Mouse (Mus musculus): ENCODE results near the gene Tom1. TPM values are rescaled to one million over a fixed set of nuclear protein-coding genes. Genes with fewer than 3 reads are reported as not detected.

Gene Tom1
- polyA plus RNA-seq, 1 experiment from 2014 or later, result 14.4 TPM

GRCm38 (mm10) chr8:75078215-75078614 lies 44.7 kb downstream of the Tom1 start:
- WGBS (ENCODE audit: insufficient replicate concordance), result 41% methylated on average over 1 of the region's 1 CpGs
- Histone ChIP-seq H3K4me1 (ENCODE audit: control insufficient read depth, low read depth, low read length) (peaks cover 13% of the 10 kb centered on the region), H3K36me3 (ENCODE audit: control insufficient read depth, insufficient read depth) (no peaks in the 10 kb centered on the region), H3K4me2 (ENCODE audit: low read depth, low read length) (no peak overlapping the region), H3K27ac (ENCODE audit: low read length) (no peak overlapping the region), H3K9me3 (replicated peaks; ENCODE audit: control insufficient read depth, low read length) (no peaks in the 10 kb centered on the region), H3K27me3 (ENCODE audit: control insufficient read depth, insufficient read depth, low read depth, low read length) (no peaks in the 10 kb centered on the region), H3K4me3 (ENCODE audit: low read depth, low read length) (no peak overlapping the region), H3K9ac (ENCODE audit: low read depth, low read length) (no peak overlapping the region)
- ATAC-seq (ENCODE audit: low read depth), result peak; percentile 35; the same call in 1 of the 2 replicates

GRCm38 (mm10) chr8:75078851-75079250 lies 45.3 kb downstream of the Tom1 start:
- Histone ChIP-seq H3K4me1 (ENCODE audit: control insufficient read depth, low read depth, low read length) (peaks cover 18% of the 10 kb centered on the region), H3K4me2 (ENCODE audit: low read depth, low read length) (no peak overlapping the region), H3K4me3 (ENCODE audit: low read depth, low read length) (no peak overlapping the region), H3K36me3 (ENCODE audit: control insufficient read depth, insufficient read depth) (no peaks in the 10 kb centered on the region), H3K27ac (ENCODE audit: low read length) (no peak overlapping the region), H3K9ac (ENCODE audit: low read depth, low read length) (no peak overlapping the region), H3K27me3 (ENCODE audit: control insufficient read depth, insufficient read depth, low read depth, low read length) (no peaks in the 10 kb centered on the region), H3K9me3 (replicated peaks; ENCODE audit: control insufficient read depth, low read length) (no peaks in the 10 kb centered on the region)
- WGBS (ENCODE audit: insufficient replicate concordance), result 88% methylated on average over 9 of the region's 9 CpGs
- no peak for ATAC-seq (ENCODE audit: low read depth)

GRCm38 (mm10) chr8:75081364-75082040 lies 48.0 kb downstream of the Tom1 start:
- Histone ChIP-seq H3K4me3 (ENCODE audit: low read depth, low read length) (no peak overlapping the region), H3K4me1 (ENCODE audit: control insufficient read depth, low read depth, low read length) (peaks cover 28% of the 10 kb centered on the region), H3K4me2 (ENCODE audit: low read depth, low read length) (no peak overlapping the region), H3K27me3 (ENCODE audit: control insufficient read depth, insufficient read depth, low read depth, low read length) (no peaks in the 10 kb centered on the region), H3K36me3 (ENCODE audit: control insufficient read depth, insufficient read depth) (no peaks in the 10 kb centered on the region), H3K9ac (ENCODE audit: low read depth, low read length) (no peak overlapping the region), H3K9me3 (replicated peaks; ENCODE audit: control insufficient read depth, low read length) (no peaks in the 10 kb centered on the region), H3K27ac (ENCODE audit: low read length) (peak overlapping the region; percentile 43; the same call in 1 of the 2 replicates)
- ATAC-seq (ENCODE audit: low read depth), result no peak
- 55% methylated on average over 9 of the region's 9 CpGs for WGBS (ENCODE audit: insufficient replicate concordance)

- no peak overlapping the region for H3K4me3 ChIP-seq (ENCODE audit: low read depth, low read length)
- H3K4me2 ChIP-seq (ENCODE audit: low read depth, low read length), result no peak overlapping the region
- peaks cover 28% of the 10 kb centered on the region for H3K4me1 ChIP-seq (ENCODE audit: control insufficient read depth, low read depth, low read length)
- 0 out of 2 replicates have a peak overlapping the region, but pooled peaks have one; percentile 3 for H3K27ac ChIP-seq (ENCODE audit: low read length)
- no peak for ATAC-seq (ENCODE audit: low read depth)
- no peaks in the 10 kb centered on the region for H3K36me3 ChIP-seq (ENCODE audit: control insufficient read depth, insufficient read depth)
- no peaks in the 10 kb centered on the region for H3K27me3 ChIP-seq (ENCODE audit: control insufficient read depth, insufficient read depth, low read depth, low read length)
- H3K9me3 ChIP-seq (replicated peaks; ENCODE audit: control insufficient read depth, low read length), result no peaks in the 10 kb centered on the region
- H3K9ac ChIP-seq (ENCODE audit: low read depth, low read length), result no peak overlapping the region
- 50% methylated on average over 6 of the region's 6 CpGs for WGBS (ENCODE audit: insufficient replicate concordance)
These were observed 48.8 kb downstream of the Tom1 start for GRCm38 (mm10) chr8:75082181-75082805.

GRCm38 (mm10) chr8:75083846-75084245 lies 50.3 kb downstream of the Tom1 start:
- Histone ChIP-seq H3K27ac (ENCODE audit: low read length) (peak overlapping the region; percentile 85), H3K4me3 (ENCODE audit: low read depth, low read length) (peak overlapping the region; percentile 57), H3K27me3 (ENCODE audit: control insufficient read depth, insufficient read depth, low read depth, low read length) (no peaks in the 10 kb centered on the region; the same call in 1 of the 2 replicates), H3K4me2 (ENCODE audit: low read depth, low read length) (peak overlapping the region; percentile 63), H3K9me3 (replicated peaks; ENCODE audit: control insufficient read depth, low read length) (no peaks in the 10 kb centered on the region), H3K9ac (ENCODE audit: low read depth, low read length) (peak overlapping the region; percentile 66), H3K4me1 (ENCODE audit: control insufficient read depth, low read depth, low read length) (peaks cover 29% of the 10 kb centered on the region), H3K36me3 (ENCODE audit: control insufficient read depth, insufficient read depth) (no peaks in the 10 kb centered on the region)
- peak; percentile 96 for ATAC-seq (ENCODE audit: low read depth)
- WGBS (ENCODE audit: insufficient replicate concordance), result 4% methylated on average over 16 of the region's 17 CpGs

GRCm38 (mm10) chr8:75084382-75085064 lies 51.0 kb downstream of the Tom1 start:
- H3K4me1 ChIP-seq (ENCODE audit: control insufficient read depth, low read depth, low read length), result peaks cover 36% of the 10 kb centered on the region

GRCm38 (mm10) chr8:75086002-75086401 lies 52.5 kb downstream of the Tom1 start:
- no peak overlapping the region for H3K9ac ChIP-seq (ENCODE audit: low read depth, low read length)
- peaks cover 3% of the 10 kb centered on the region for H3K27me3 ChIP-seq (ENCODE audit: control insufficient read depth, insufficient read depth, low read depth, low read length)
- H3K4me1 ChIP-seq (ENCODE audit: control insufficient read depth, low read depth, low read length), result peaks cover 40% of the 10 kb centered on the region
- no peak overlapping the region for H3K4me2 ChIP-seq (ENCODE audit: low read depth, low read length)
- H3K27ac ChIP-seq (ENCODE audit: low read length), result peak overlapping the region; percentile 26; the same call in 1 of the 2 replicates
- ATAC-seq (ENCODE audit: low read depth), result no peak
- WGBS (ENCODE audit: insufficient replicate concordance), result 27% methylated on average over 2 of the region's 2 CpGs
- H3K4me3 ChIP-seq (ENCODE audit: low read depth, low read length), result no peak overlapping the region
- H3K9me3 ChIP-seq (replicated peaks; ENCODE audit: control insufficient read depth, low read length), result no peaks in the 10 kb centered on the region
- no peaks in the 10 kb centered on the region for H3K36me3 ChIP-seq (ENCODE audit: control insufficient read depth, insufficient read depth)

More at GRCm38 (mm10) chr8:75084382-75085064, 51.0 kb downstream of the Tom1 start:
- Histone ChIP-seq H3K36me3 (ENCODE audit: control insufficient read depth, insufficient read depth) (no peaks in the 10 kb centered on the region), H3K27ac (ENCODE audit: low read length) (peak overlapping the region; percentile 42), H3K9ac (ENCODE audit: low read depth, low read length) (no peak overlapping the region), H3K4me3 (ENCODE audit: low read depth, low read length) (no peak overlapping the region), H3K4me2 (ENCODE audit: low read depth, low read length) (peak overlapping the region; percentile 63), H3K9me3 (replicated peaks; ENCODE audit: control insufficient read depth, low read length) (no peaks in the 10 kb centered on the region), H3K27me3 (ENCODE audit: control insufficient read depth, insufficient read depth, low read depth, low read length) (no peaks in the 10 kb centered on the region; the same call in 1 of the 2 replicates)
- 43% methylated on average over 3 of the region's 3 CpGs for WGBS (ENCODE audit: insufficient replicate concordance)
- no peak for ATAC-seq (ENCODE audit: low read depth)

GRCm38 (mm10) chr8:75087127-75087526 lies 53.6 kb downstream of the Tom1 start:
- Histone ChIP-seq H3K4me3 (ENCODE audit: low read depth, low read length) (no peak overlapping the region), H3K4me1 (ENCODE audit: control insufficient read depth, low read depth, low read length) (peaks cover 35% of the 10 kb centered on the region), H3K9me3 (replicated peaks; ENCODE audit: control insufficient read depth, low read length) (no peaks in the 10 kb centered on the region), H3K27me3 (ENCODE audit: control insufficient read depth, insufficient read depth, low read depth, low read length) (peaks cover 7% of the 10 kb centered on the region), H3K36me3 (ENCODE audit: control insufficient read depth, insufficient read depth) (no peaks in the 10 kb centered on the region), H3K9ac (ENCODE audit: low read depth, low read length) (no peak overlapping the region), H3K27ac (ENCODE audit: low read length) (no peak overlapping the region), H3K4me2 (ENCODE audit: low read depth, low read length) (no peak overlapping the region)
- no peak for ATAC-seq (ENCODE audit: low read depth)

Measured in liver, embryonic 16.5 days (tissue).